Comparison of ENCODE assay signal across 14 mouse cellular contexts in the genomic region with DNA sequence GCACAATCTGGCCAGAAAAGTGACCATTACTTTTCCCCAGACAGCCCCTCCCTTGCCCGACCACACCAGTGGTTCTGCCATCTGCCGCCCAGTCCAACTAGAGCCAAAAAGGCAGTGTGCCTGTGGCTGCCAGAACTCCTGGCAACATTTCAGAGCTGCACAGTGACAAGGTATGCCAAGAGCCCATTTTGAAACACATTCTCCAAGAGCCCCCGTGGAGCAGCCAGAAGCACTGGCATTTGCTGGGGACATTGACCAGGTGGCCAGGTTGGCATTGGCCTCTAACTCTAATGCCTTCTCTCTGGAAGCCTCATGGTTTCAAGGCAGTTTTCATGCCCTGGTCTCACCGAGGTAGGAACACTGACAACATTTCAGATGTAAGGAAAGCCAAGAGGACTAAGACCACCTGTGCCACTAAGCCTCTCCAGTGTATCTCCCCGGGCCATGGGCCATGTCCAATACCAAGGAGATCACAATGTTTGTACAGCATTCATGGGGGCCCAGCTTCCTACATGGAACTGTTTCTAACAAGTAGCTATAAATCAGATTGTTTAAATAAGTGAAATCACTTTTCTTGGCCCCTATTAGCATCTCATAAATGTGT.
DNase-seq lines count a peak whose midpoint lies in the region; ATAC-seq and TF ChIP-seq lines count a peak whose summit lies in the region.
"Had no signal": no experiment of that assay in that cellular context is flagged by ENCODE, and none has a peak within 500 bp of the region (broad histone marks: within the 10 kb centered on the region; RNA-seq: fewer than 3 reads in every experiment).

No protein-coding gene starts in this region.

- H3K4me3 ChIP-seq in hindbrain, embryonic 15.5 days, result no peak overlapping the region
- H3K4me3 ChIP-seq in hindbrain, embryonic 10.5 days, result no peak overlapping the region
- H3K4me3 ChIP-seq: midbrain, embryonic 10.5 days; neural tube, embryonic 12.5 days had no signal

- no peak for DNase-seq in hindbrain, embryonic 10.5 days (ENCODE audit: low spot score)
- peak; percentile 54 for DNase-seq in adrenal gland, postnatal 10 days
- DNase-seq in brain, embryonic 14.5 days (ENCODE audit: low read depth), result peak; percentile 50
- peak; percentile 42 to 74 for DNase-seq in cerebellum, postnatal 4 days (ENCODE audit: low spot score in 2 of 2)
- DNase-seq in thymus, postnatal 14 days, result no peak
- no peak for DNase-seq in urinary bladder, postnatal 14 days (ENCODE audit: low spot score)
- DNase-seq: kidney, postnatal 25 days; lung, embryonic 14.5 days; right cerebral cortex, postnatal 4 days had no signal

- TF ChIP-seq CTCF in brain, embryonic 14.5 days (IDR thresholded peaks at IDR 0.05; ENCODE audit: borderline replicate concordance, extremely low read depth, insufficient read depth, insufficient read length), result no peak

- H3K27ac ChIP-seq in hindbrain, embryonic 15.5 days (replicated peaks), result no peak overlapping the region
- H3K27ac ChIP-seq in hindbrain, embryonic 10.5 days, result no peak overlapping the region
- H3K27ac ChIP-seq: midbrain, embryonic 10.5 days; neural tube, embryonic 12.5 days; stomach, postnatal 0 days had no signal

- H3K36me3 ChIP-seq in hindbrain, embryonic 15.5 days, result peaks cover 18% of the 10 kb centered on the region
- H3K36me3 ChIP-seq in hindbrain, embryonic 10.5 days, result no peaks in the 10 kb centered on the region
- H3K36me3 ChIP-seq: midbrain, embryonic 10.5 days had no signal

- peak; percentile 65 for ATAC-seq in hindbrain, embryonic 15.5 days (ENCODE audit: low FRiP score, low read depth)
- no peak for ATAC-seq in monocyte, adult 5-6 weeks (replicated peaks; ENCODE audit: insufficient number of reproducible peaks, low FRiP score, low TSS enrichment, poor library complexity, severe bottlenecking)

- TF ChIP-seq POLR2A in brain, embryonic 14.5 days (IDR thresholded peaks at IDR 0.05; ENCODE audit: borderline replicate concordance, extremely low read depth, insufficient read depth, insufficient read length, poor library complexity, severe bottlenecking), result no peak

- H3K27me3 ChIP-seq in hindbrain, embryonic 15.5 days, result no peaks in the 10 kb centered on the region
- no peaks in the 10 kb centered on the region for H3K27me3 ChIP-seq in hindbrain, embryonic 10.5 days (ENCODE audit: insufficient read depth, poor library complexity, severe bottlenecking)
- H3K27me3 ChIP-seq: neural tube, embryonic 12.5 days had no signal

- H3K9ac ChIP-seq in hindbrain, embryonic 15.5 days, result no peak overlapping the region
- H3K9ac ChIP-seq: lung, embryonic 14.5 days; neural tube, embryonic 12.5 days had no signal

- no peaks in the 10 kb centered on the region for H3K9me3 ChIP-seq in hindbrain, embryonic 15.5 days
- H3K9me3 ChIP-seq in hindbrain, embryonic 10.5 days, result no peaks in the 10 kb centered on the region
- H3K9me3 ChIP-seq: midbrain, embryonic 10.5 days; neural tube, embryonic 12.5 days had no signal

- H3K4me1 ChIP-seq in hindbrain, embryonic 15.5 days (replicated peaks), result peaks cover 12% of the 10 kb centered on the region
- no peaks in the 10 kb centered on the region for H3K4me1 ChIP-seq in hindbrain, embryonic 10.5 days (replicated peaks)
- H3K4me1 ChIP-seq: neural tube, embryonic 12.5 days had no signal

- 73% methylated on average over 5 of the region's 5 CpGs for WGBS in hindbrain, embryonic 15.5 days
- WGBS in hindbrain, embryonic 10.5 days, result 88% methylated on average over 5 of the region's 5 CpGs

- no peak overlapping the region for H3K4me2 ChIP-seq in hindbrain, embryonic 15.5 days
- H3K4me2 ChIP-seq: lung, embryonic 14.5 days; neural tube, embryonic 12.5 days had no signal

Comparison
In these comparisons a context has a peak if more than half of its experiments do, and no peak if none do; other contexts are left out.
1. DNase-seq: peak in adrenal gland, postnatal 10 days (single experiment), brain, embryonic 14.5 days (single experiment) and cerebellum, postnatal 4 days (2 of 2); none in hindbrain, embryonic 10.5 days (single experiment), thymus, postnatal 14 days (single experiment) and urinary bladder, postnatal 14 days (single experiment).